Mouse (Mus musculus) megakaryocyte-erythroid progenitor cell, adult 5-6 weeks (primary cell): ENCODE measurements around the gene Wdr66. TPM values are rescaled to one million over a fixed set of nuclear protein-coding genes. Genes with fewer than 3 reads are reported as not detected.

Experiments used
- ATAC-seq: replicated peaks from 2 replicates; pipeline ENCODE4 v1.8.0; 2016; ENCODE audit warnings: mild to moderate bottlenecking, inconsistent platforms; ENCODE audit not compliant: severe bottlenecking, poor library complexity, low FRiP score, low TSS enrichment
- total RNA-seq, 2 experiments: library from RNA; stranded (forward) in 1 of 2; stranded (reverse) in 1 of 2; fragments of 200-1000, 215-1000 nt in 1 of 2; fragments of >200 nt in 1 of 2; fragmentation: Nextera tagmentation in 1 of 2; gene quantifications; 2 replicates each; pipeline ENCODE4 v1.2.3; 2014 to 2017

The Wdr66 gene
- total RNA-seq, 2 experiments from 2014 or later, result 0.28 TPM; not detected in 1

- ATAC-seq, result no peak; the same call in 1 of the 2 replicates
These were observed 93.3 kb downstream of the Wdr66 start for GRCm38 (mm10) chr5:123344963-123345852.

DNA sequence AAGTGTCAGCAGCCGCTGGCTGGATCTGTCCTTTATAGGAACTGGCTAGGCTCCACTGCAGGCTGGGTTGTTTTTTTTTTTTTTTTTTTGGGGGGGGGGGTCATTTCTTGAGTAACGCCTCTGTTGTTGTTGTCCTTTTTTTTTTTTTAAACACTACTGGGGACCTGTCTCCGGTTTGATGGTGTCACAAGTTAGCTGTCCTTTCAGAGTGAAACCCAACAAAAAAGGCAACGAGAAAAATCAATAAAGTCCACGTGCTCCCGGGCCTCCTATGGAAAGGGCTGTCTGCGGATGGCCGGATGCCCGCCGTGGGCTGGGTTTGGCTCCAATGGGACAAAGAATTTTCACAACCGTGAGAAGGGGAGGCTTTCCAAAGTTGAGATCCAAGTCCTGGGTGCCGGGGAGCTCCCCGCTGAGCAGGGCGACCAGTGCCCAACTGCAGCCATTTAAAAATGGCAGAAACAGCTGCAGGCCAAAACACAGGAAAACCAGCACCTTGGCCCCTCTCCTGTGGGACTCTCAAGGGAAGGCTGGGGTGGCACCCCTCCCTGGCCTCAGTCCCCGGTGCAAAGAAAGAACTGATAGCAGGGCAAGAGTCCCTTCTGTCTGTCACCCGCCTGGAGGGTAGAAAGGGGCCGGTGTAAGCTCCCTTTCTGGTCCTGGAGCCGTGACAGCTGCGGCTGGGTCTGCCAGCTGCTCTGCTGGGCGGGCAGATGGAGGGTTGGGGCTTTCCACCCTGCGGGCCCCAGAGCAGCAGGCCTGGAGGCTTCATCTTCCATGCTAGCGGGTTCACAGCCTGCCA is 94.2 kb downstream of the Wdr66 start:
- peak; percentile 43; the same call in 1 of the 2 replicates for ATAC-seq

GRCm38 (mm10) chr5:123346701-123347270 is 94.9 kb downstream of the Wdr66 start:
- no peak for ATAC-seq

- no peak for ATAC-seq
These were observed 96.1 kb downstream of the Wdr66 start for GRCm38 (mm10) chr5:123347985-123348384.

DNA sequence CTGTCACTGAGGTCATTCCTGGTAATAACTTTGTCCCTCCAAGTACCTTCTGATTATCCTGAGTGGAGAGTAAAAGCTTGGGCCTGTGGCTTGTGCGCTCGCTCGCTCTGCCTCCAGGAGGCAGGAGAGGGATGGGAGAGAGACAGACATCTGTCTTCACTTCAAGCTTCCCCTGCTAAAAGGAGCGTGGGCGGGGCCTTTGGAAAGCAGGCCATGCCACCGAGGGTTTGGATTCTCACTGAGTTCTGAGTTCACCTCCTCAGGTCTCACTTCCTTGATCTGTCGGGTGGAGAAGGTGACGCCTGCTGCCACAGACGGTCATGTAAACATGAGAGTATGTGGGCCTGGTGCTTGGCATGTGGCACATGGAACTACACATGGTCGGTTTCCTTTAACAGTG is 98.5 kb downstream of the Wdr66 start:
- ATAC-seq, result peak; percentile 61

GRCm38 (mm10) chr5:123355918-123356317 is 104.0 kb downstream of the Wdr66 start:
- no peak for ATAC-seq

GRCm38 (mm10) chr5:123357253-123357652 is 105.4 kb downstream of the Wdr66 start:
- ATAC-seq, result no peak

- no peak for ATAC-seq
These were observed 107.5 kb downstream of the Wdr66 start for GRCm38 (mm10) chr5:123359431-123359830.

GRCm38 (mm10) chr5:123362911-123363310 is 111.0 kb downstream of the Wdr66 start:
- no peak for ATAC-seq

DNA sequence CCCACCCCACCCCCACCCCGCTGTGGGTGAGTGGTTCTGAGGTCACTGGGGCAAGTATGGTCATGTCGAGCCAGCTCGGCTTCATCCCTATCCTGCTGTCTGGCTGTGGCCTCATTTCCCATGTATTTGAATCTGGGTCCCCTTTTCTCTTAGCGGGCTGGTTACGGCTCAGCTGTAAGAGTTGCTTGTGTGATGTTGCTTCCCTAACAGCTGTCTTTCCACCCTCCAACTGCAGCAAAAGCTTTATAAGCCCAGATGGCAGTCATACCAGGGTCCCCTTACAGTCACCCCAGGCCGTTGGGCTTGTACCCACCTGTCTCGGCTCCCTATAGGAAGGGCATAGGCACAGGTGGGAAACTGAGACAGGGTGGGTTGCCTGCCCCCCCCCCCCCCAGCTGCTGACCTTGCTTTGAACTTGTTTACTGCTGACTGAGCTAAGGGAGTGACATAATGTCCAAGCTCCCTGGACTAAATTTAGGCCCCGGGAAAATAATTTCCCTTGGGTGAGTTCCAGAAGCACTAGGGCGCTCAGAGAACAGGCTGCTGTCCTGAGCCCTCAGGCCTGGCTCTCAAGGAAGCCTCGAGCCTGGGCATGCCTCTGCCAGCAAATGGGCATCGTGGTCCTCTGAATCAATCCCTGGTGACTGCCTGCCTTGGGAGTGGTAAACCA is 112.5 kb downstream of the Wdr66 start:
- no peak for ATAC-seq

GRCm38 (mm10) chr5:123368869-123369488 is 117.1 kb downstream of the Wdr66 start:
- peak; percentile 69 for ATAC-seq

DNA sequence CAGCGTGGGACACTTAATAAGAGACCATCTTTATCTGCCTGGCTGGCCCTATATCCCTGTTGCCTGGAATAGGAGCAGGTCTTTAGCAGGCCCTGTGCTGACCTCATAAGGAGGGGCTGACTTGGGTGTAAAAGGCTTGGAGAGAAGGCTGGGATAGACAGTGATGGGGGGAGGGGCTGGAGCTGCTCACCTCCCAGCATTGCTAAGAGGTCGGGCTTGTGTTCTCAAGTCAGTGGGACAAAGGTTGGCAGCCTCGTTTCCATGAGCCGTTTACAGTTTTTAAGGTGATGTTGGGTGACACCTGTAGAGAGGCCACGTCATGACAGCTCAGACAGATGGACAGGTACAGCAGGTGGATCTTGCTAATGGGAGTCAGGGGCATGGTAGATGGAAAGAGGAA is 118.1 kb downstream of the Wdr66 start:
- no peak for ATAC-seq

GRCm38 (mm10) chr5:123375262-123375661 is 123.4 kb downstream of the Wdr66 start:
- no peak for ATAC-seq

- ATAC-seq, result no peak
These were observed 124.0 kb downstream of the Wdr66 start for GRCm38 (mm10) chr5:123375793-123376452.

DNA sequence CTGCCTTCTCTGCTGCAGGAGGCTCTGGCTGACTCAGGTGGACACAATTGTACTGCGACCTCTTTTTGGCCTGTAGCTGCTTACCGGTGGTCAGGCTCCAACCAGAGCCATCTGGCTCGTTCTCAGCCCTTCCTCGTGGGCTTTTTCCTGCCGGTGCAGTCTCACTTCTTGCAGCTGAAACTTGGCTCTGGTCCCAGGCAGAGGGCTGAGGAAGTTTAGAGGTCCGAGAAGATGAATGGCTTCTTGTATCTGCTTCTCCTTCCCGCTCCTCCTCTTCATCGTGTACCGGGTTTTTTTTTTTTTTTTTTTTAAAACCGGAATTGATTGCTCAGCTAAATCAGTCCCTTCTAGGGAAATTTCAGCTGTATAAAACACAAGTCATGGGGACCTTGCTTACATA is 124.7 kb downstream of the Wdr66 start:
- ATAC-seq, result no peak
